Mouse (Mus musculus) liver, embryonic 13.5 days (tissue): ENCODE results near the gene Zbtb37. TPM values are rescaled to one million over a fixed set of nuclear protein-coding genes. Genes with fewer than 3 reads are reported as not detected.

Experiments
- ATAC-seq: fragments of 200-750 bp; cut with Nextera tagmentation; 2 replicates; pipeline ENCODE4 v1.8.0; 2017; ENCODE audit warnings: low read depth, mild to moderate bottlenecking, moderate number of reproducible peaks, moderate library complexity
- DNase-seq: peaks from one replicate; pipeline ENCODE4 v3.0.0; 2022
- H3K27ac ChIP-seq: fragments of 300-500 bp; sonication (generic); 2 replicates; pipeline ENCODE4 v1.5.1; 2015; ENCODE audit warnings: moderate library complexity, mild to moderate bottlenecking, inconsistent platforms
- H3K27me3 ChIP-seq: fragments of 300-500 bp; sonication (generic); 2 replicates; pipeline ENCODE4 v1.6.1; 2015; ENCODE audit warnings: mild to moderate bottlenecking, inconsistent platforms
- H3K36me3 ChIP-seq: fragments of 300-500 bp; sonication (generic); 2 replicates; pipeline ENCODE4 v1.6.1; 2015; ENCODE audit warnings: mild to moderate bottlenecking, inconsistent platforms
- H3K4me1 ChIP-seq: fragments of 300-500 bp; sonication (generic); replicated peaks from 2 replicates; pipeline ENCODE4 v1.6.1; 2015; ENCODE audit warnings: inconsistent platforms
- H3K4me2 ChIP-seq: fragments of 300-500 bp; sonication (generic); 2 replicates; pipeline ENCODE4 v1.6.1; 2015; ENCODE audit warnings: inconsistent platforms, mild to moderate bottlenecking, moderate library complexity
- H3K4me3 ChIP-seq: fragments of 300-500 bp; sonication (generic); replicated peaks from 2 replicates; pipeline ENCODE4 v1.5.1; 2015; ENCODE audit warnings: mild to moderate bottlenecking, inconsistent platforms
- H3K9ac ChIP-seq: fragments of 300-500 bp; sonication (generic); 2 replicates; pipeline ENCODE4 v1.6.1; 2015; ENCODE audit warnings: mild to moderate bottlenecking, inconsistent platforms
- H3K9me3 ChIP-seq: fragments of 300-500 bp; sonication (generic); replicated peaks from 2 replicates; pipeline ENCODE4 v1.6.1; 2016; ENCODE audit warnings: inconsistent platforms
- WGBS: fragments of 180-500 bp; shearing (Covaris S2); methylation state at CpG from one replicate; pipeline ENCODE4 v1.1.7; 2015; ENCODE audit not compliant: insufficient replicate concordance; 5-methylcytosine and 5-hydroxymethylcytosine counted together
- polyA plus RNA-seq: library from polyadenylated mRNA; unstranded; fragments of >200 nt; fragmentation: Nextera tagmentation; extraction: Ambion mirVana; gene quantifications from 2 replicates; pipeline ENCODE4 v1.2.1, GENCODE M21; 2015

Gene Zbtb37
- polyA plus RNA-seq, 1 experiment from 2014 or later = 2.5 TPM

DNA sequence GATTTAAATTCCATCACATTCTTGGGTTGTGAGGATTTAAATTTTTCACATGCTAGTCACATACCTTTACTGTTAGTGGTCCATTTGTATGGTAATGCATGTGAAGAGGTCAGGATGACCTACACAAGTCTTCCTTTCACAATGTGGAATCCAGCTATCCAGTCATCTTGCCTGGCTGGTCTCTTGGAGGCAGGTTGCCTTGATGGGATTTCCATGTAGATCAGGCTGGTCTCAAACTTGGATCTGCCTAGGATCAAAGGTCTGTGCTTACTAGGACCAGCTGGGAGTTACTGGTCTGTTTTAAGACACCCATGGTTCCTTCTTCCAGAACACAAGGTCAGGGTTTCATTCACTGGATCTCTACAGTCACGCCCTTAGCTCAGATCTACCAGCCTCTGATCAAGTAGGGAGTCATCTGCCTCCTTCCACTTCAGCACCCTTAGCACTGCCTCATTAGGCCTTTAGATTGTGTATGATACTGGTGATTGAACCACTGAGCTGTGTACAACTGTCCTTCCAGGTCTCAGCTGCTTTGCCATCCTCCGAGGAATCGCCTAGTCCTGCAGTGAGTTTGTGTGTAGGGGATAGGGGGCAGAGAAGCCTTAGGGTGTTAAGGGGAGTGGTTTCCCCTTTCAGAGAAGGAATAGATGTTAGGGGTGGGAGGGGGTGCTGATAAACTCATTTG lies 5.2 kb upstream of the Zbtb37 start:
- H3K4me2 ChIP-seq = no peak overlapping the region
- 5% methylated on average over 3 of the region's 3 CpGs for WGBS
- H3K36me3 ChIP-seq = peaks cover 55% of the 10 kb centered on the region
- H3K9me3 ChIP-seq = no peaks in the 10 kb centered on the region
- H3K27me3 ChIP-seq = no peaks in the 10 kb centered on the region
- ATAC-seq (peak; percentile 65), DNase-seq (peak; percentile 33)
- peaks cover 17% of the 10 kb centered on the region for H3K4me1 ChIP-seq
- H3K27ac ChIP-seq = peak overlapping the region; percentile 87
- H3K9ac ChIP-seq = no peak overlapping the region; the same call in 1 of the 2 replicates
- H3K4me3 ChIP-seq = no peak overlapping the region

DNA sequence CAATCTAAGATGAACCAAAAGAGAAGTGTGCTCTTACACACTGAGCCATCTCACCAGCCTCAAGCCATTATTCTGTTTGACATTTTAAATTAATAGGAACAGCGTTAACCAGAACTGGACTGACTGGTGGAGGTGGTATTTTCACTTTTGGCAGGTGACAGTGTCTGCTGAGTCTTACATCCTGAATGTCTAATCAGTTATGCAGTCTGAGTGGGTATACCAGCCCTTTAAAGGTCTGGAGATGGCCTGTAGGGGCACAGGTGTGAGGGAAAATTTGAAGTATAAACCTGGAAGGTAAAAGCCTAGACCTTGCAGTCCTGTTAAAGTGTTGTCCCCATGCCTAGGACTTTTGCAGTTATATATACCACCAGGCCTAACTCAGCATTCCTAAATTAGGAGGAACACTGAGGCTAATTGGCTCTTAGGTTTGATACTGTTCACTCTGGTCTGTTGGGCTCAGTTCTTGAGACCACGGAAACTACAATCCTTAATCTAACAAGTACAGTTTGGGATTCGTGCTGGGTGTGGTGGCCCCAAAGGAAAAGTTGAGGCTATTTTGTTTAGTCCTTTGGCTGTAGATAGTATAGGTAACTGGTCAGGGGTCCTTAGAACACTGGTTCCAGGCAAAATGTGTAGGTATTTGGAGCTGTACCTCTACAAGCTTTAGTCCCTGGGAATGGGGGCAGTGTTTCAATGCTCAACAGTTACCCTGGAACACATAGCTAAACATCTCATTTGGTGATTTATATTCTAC lies 4.5 kb upstream of the Zbtb37 start:
- H3K27me3 ChIP-seq = no peaks in the 10 kb centered on the region
- peaks cover 48% of the 10 kb centered on the region for H3K36me3 ChIP-seq
- peak overlapping the region; percentile 87 for H3K27ac ChIP-seq
- WGBS = 10% methylated on average over 3 of the region's 3 CpGs
- peaks cover 20% of the 10 kb centered on the region for H3K4me1 ChIP-seq
- DNase-seq = no peak
- ATAC-seq = peak; percentile 41
- H3K9ac ChIP-seq = no peak overlapping the region; the same call in 1 of the 2 replicates
- no peak overlapping the region for H3K4me3 ChIP-seq
- peak overlapping the region; percentile 7; the same call in 1 of the 2 replicates for H3K4me2 ChIP-seq
- H3K9me3 ChIP-seq = no peaks in the 10 kb centered on the region

DNA sequence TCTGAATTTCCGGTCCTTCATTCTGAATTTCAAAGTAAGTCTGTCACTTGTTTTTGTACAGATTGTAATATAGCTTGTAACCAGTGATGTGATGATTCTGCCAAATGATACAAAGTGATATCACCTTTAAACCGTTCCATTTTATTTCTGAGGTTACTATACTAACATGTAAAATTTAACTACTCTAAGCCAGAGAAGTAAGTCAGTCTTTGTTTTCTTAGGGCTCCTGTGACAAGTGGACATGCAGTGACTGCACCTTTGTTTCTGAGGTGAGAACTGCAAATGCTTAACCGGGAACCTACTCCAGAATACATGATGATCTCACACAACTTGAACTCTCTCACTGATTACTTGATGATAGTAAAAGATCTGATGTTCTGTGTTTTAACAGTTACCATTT lies 3.4 kb upstream of the Zbtb37 start:
- H3K9me3 ChIP-seq = no peaks in the 10 kb centered on the region
- no peak for DNase-seq
- peak overlapping the region; percentile 89 for H3K9ac ChIP-seq
- ATAC-seq = no peak
- no peaks in the 10 kb centered on the region for H3K27me3 ChIP-seq
- H3K4me3 ChIP-seq = peak overlapping the region; percentile 87
- peak overlapping the region; percentile 87 for H3K27ac ChIP-seq
- peak overlapping the region; percentile 89 for H3K4me2 ChIP-seq
- peaks cover 31% of the 10 kb centered on the region for H3K4me1 ChIP-seq
- 17% methylated on average over 3 of the region's 3 CpGs for WGBS
- H3K36me3 ChIP-seq = peaks cover 48% of the 10 kb centered on the region

DNA sequence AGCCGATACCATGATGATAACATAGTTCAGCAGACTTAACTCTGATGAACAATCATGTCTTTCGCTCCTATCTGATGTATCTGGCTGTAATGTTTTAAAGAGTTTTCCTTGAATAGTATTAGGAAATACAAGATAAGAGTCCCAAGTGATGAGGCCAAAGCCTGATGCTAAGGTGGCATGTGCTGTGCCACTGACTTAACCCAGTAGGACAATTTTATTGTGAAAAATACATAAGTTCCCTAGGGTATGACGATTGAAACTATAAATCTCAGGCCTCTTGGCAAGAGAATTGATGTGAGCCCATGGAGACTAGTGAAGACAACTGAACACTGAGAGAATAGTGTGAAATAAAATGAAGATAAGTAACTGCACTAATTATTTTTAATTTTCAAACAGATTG lies 3.0 kb upstream of the Zbtb37 start:
- 6% methylated on average over 3 of the region's 3 CpGs for WGBS
- peak overlapping the region; percentile 89 for H3K4me2 ChIP-seq
- peaks cover 48% of the 10 kb centered on the region for H3K36me3 ChIP-seq
- no peak for DNase-seq
- H3K9me3 ChIP-seq = no peaks in the 10 kb centered on the region
- H3K9ac ChIP-seq = peak overlapping the region; percentile 89
- peaks cover 35% of the 10 kb centered on the region for H3K4me1 ChIP-seq
- ATAC-seq = no peak
- H3K27ac ChIP-seq = peak overlapping the region; percentile 87
- no peaks in the 10 kb centered on the region for H3K27me3 ChIP-seq
- H3K4me3 ChIP-seq = peak overlapping the region; percentile 87

DNA sequence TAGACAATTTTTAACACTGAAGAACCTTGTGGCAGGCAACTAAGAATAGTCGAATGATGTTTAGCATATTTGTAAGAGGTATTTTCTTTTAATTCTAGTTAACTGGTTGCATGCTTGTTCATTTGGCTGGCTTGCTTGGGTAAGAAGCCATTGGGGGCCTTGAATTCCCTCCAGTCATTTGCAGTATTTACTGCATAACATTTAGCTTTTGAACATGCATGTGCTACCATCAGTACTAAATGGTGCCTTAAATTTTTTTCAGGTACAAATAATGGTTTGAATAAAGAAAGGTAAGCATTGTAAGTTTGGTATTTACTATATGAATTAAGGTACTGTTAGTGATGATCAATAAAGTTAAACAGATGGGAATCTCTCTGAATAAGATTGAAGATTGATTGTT lies 2.4 kb upstream of the Zbtb37 start:
- no peaks in the 10 kb centered on the region for H3K9me3 ChIP-seq
- no peaks in the 10 kb centered on the region for H3K27me3 ChIP-seq
- peak overlapping the region; percentile 98 for H3K27ac ChIP-seq
- no peak for DNase-seq
- H3K4me1 ChIP-seq = peaks cover 41% of the 10 kb centered on the region
- H3K4me2 ChIP-seq = peak overlapping the region; percentile 89
- no peak for ATAC-seq
- peak overlapping the region; percentile 89 for H3K9ac ChIP-seq
- WGBS = 0% methylated on average over 1 of the region's 1 CpGs
- H3K4me3 ChIP-seq = peak overlapping the region; percentile 87
- peaks cover 52% of the 10 kb centered on the region for H3K36me3 ChIP-seq

DNA sequence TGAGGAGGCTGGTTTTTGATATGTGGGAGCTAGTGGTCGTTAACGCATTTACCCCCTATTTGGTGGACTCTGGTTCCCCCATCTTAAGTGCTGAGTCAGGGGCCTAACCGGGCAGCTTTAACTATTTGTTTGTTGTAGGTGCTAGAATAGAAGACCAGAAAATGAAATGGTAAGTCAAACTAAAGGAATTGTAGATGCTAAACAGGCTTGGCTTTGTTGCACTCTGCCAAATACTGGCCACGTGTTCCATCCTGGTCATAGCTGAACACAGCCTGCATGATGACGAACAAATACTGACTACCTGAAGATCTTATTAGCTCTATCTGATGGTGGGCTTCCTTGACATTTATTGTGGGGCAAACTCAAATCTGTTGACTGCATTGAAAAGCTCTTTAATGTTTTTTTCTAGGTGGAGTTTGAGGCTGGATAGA lies 1.8 kb upstream of the Zbtb37 start:
- Histone ChIP-seq H3K4me1 (peaks cover 43% of the 10 kb centered on the region), H3K36me3 (peaks cover 50% of the 10 kb centered on the region)

DNA sequence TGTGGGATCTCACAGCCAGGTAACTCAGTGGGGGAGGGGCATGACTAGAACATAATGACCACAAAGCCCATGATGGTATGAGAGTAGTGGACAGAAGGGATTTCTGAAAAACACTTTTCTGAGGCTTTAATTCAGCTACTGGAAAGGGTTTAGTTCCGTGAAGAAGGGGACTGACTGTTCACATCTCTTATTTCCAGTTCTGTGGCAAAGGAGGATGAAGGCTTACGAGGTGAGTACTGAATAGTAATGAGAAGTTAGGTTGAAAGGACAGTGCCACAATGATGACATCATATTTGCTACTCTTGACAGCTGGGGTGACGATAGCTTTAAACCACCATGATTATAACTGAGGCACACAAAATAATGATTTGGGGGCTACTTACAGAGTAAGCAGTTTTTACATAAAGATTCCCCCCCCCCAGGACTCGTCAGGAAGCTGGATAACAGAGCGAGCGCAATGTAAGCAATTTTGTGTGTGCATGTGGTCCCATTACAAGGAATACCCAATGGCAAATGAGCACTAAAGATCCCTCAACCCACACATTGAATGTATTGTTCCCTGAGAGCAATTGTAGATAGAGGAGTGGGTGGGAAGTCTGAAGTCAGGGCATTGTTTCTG lies 1.2 kb upstream of the Zbtb37 start:
- H3K9me3 ChIP-seq = no peaks in the 10 kb centered on the region
- ATAC-seq (no peak), DNase-seq (no peak)
- peaks cover 43% of the 10 kb centered on the region for H3K4me1 ChIP-seq
- no peaks in the 10 kb centered on the region for H3K27me3 ChIP-seq
- whole genome bisulfite sequencing = 0% methylated on average over 6 of the region's 6 CpGs
- peak overlapping the region; percentile 89 for H3K9ac ChIP-seq
- peak overlapping the region; percentile 87 for H3K4me3 ChIP-seq
- peaks cover 53% of the 10 kb centered on the region for H3K36me3 ChIP-seq
- peak overlapping the region; percentile 89 for H3K4me2 ChIP-seq
- H3K27ac ChIP-seq = peak overlapping the region; percentile 98

More for the DNA sequence above, 1.8 kb upstream of the Zbtb37 start:
- DNase-seq = no peak
- WGBS = 1% methylated on average over 5 of the region's 5 CpGs
- Histone ChIP-seq H3K4me3 (peak overlapping the region; percentile 87), H3K27me3 (no peaks in the 10 kb centered on the region), H3K4me2 (peak overlapping the region; percentile 89), H3K9me3 (no peaks in the 10 kb centered on the region), H3K27ac (peak overlapping the region; percentile 98), H3K9ac (peak overlapping the region; percentile 89)
- no peak for ATAC-seq

DNA sequence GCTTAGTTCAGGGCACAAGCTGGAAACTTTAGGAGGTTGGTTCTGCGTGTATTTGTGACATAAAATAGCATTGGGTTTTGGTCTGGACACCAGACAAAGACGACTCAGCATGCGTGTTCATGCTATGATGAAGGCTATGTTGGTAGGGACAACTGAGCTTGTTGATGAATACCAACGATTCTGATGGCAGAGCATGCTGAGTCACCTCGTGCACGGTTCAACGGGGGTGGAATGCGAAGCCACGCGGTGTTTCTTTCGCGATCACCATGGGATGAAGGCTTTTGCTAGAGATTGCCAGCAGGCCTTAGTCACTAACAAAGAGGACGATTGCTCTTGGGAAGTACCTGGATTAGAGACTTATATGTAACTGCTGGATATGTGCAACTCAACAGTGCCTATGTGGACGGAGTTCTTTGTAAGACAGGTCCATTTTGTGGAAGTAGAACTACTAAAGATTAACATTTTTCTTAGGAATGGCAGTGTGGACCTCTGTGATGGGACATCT lies 684 bp upstream of the Zbtb37 start:
- no peaks in the 10 kb centered on the region for H3K27me3 ChIP-seq
- WGBS = under 1% methylated on average over 14 of the region's 14 CpGs
- H3K4me2 ChIP-seq = peak overlapping the region; percentile 89
- ATAC-seq (peak; percentile 21), DNase-seq (no peak)
- no peaks in the 10 kb centered on the region for H3K9me3 ChIP-seq
- peaks cover 44% of the 10 kb centered on the region for H3K4me1 ChIP-seq
- peaks cover 54% of the 10 kb centered on the region for H3K36me3 ChIP-seq
- peak overlapping the region; percentile 87 for H3K4me3 ChIP-seq
- peak overlapping the region; percentile 89 for H3K9ac ChIP-seq
- H3K27ac ChIP-seq = peak overlapping the region; percentile 98

DNA sequence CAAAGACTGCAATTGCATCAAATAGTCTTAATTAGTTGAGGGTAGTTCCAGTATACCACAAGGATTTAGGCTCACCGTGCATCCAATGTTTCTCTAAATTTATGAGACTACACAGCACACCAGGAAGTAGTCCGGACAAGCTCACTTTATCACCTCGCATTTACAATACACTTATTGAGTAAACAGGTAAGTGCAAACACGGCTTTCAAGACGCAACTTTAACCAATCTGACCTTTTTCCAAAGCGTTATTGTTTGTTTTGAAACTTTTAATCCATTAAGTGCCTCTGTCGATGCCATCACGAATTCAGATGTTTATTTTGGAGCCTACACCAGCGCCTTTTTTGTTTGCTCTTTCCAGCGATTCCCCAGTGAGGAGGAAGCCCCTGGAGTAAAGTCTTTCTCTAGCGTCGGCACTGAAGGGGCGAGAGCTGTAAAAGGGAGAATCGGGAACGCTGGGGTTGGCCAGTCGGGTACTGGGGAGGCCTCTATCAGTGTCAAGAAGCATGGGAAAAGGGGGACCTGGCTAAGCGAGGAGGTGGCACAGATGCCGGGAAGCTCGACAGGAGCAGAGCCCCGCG lies 704 bp downstream of the Zbtb37 start:
- Histone ChIP-seq H3K4me3 (peak overlapping the region; percentile 87), H3K9ac (peak overlapping the region; percentile 90), H3K4me1 (peaks cover 46% of the 10 kb centered on the region), H3K4me2 (peak overlapping the region; percentile 89), H3K27me3 (no peaks in the 10 kb centered on the region), H3K9me3 (no peaks in the 10 kb centered on the region), H3K27ac (peak overlapping the region; percentile 98), H3K36me3 (peaks cover 50% of the 10 kb centered on the region)
- no peak for DNase-seq
- under 1% methylated on average over 21 of the region's 21 CpGs for WGBS
- no peak for ATAC-seq

DNA sequence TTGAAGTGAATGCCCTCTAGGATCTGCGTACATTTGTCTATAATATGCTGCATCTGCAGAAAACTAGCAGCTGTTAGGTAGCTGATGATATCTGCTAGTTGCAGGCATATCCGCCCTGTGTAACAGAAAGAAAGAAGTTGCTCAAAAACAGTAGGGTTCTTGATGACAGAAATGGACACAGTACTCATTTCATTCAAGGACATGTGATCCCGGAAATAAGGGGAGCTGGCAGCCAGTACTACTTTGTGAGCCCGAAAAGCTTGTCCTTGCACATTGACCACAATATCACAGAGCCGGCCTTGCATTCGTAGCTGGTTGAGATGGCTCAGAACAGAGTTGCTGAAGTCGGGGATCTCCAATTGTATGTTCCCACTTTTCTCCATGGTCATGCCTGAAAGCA lies 2.3 kb downstream of the Zbtb37 start:
- H3K9me3 ChIP-seq = no peaks in the 10 kb centered on the region
- peaks cover 34% of the 10 kb centered on the region for H3K36me3 ChIP-seq
- DNase-seq (no peak), ATAC-seq (no peak)
- H3K9ac ChIP-seq = peak overlapping the region; percentile 39
- H3K4me3 ChIP-seq = no peak overlapping the region
- peaks cover 38% of the 10 kb centered on the region for H3K4me1 ChIP-seq
- H3K4me2 ChIP-seq = peak overlapping the region; percentile 29
- WGBS = 69% methylated on average over 7 of the region's 7 CpGs
- no peaks in the 10 kb centered on the region for H3K27me3 ChIP-seq
- H3K27ac ChIP-seq = peak overlapping the region; percentile 41

DNA sequence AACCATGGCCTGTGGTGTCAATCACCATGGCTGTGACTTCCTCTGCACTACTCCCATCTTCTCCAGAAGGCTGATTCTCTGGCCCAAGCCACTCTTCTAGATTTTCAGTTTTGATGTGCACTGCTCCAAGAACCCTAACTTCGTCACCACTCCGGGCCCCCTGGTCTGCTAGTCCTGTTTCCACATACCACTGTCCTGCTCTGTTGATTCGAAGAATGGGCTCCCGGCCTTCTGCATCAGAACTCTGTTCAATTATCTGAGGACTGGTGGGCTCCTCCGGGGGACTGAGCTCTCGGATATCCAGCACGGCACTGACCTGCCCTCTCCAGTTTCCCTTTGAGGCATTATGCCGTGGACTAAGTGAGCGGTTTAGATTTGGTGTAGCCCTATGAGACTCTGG lies 2.8 kb downstream of the Zbtb37 start:
- no peak for DNase-seq
- H3K27ac ChIP-seq = 0 out of 2 replicates have a peak overlapping the region, but pooled peaks have one; percentile 41
- H3K4me1 ChIP-seq = peaks cover 35% of the 10 kb centered on the region
- no peak overlapping the region; the same call in 1 of the 2 replicates for H3K9ac ChIP-seq
- H3K27me3 ChIP-seq = no peaks in the 10 kb centered on the region
- 87% methylated on average over 9 of the region's 9 CpGs for whole genome bisulfite sequencing
- no peak overlapping the region for H3K4me2 ChIP-seq
- H3K4me3 ChIP-seq = no peak overlapping the region
- no peaks in the 10 kb centered on the region for H3K9me3 ChIP-seq
- H3K36me3 ChIP-seq = peaks cover 31% of the 10 kb centered on the region
- no peak for ATAC-seq
